Mouse (Mus musculus) myocyte (in vitro differentiated cells): ENCODE results near the gene Iqsec2.

Experiments
- CEBPB ChIP-seq: IDR thresholded peaks from 2 replicates; pipeline ENCODE4 v1.6.1; 2011; ENCODE audit warnings: mild to moderate bottlenecking, moderate library complexity; ENCODE audit not compliant: poor library complexity, insufficient read depth, severe bottlenecking
- MAX ChIP-seq: IDR thresholded peaks from one replicate; pipeline ENCODE4 v1.6.1; 2011; ENCODE audit warnings: low read depth, mild to moderate bottlenecking, control low read depth
- POLR2A ChIP-seq: IDR thresholded peaks from one replicate; pipeline ENCODE4 v1.6.1; 2011; ENCODE audit warnings: low read depth, mild to moderate bottlenecking, control low read depth, moderate library complexity; ENCODE audit not compliant: insufficient read length
- REST ChIP-seq: IDR thresholded peaks from one replicate; pipeline ENCODE4 v1.6.1; 2011; ENCODE audit warnings: mild to moderate bottlenecking, control low read depth, moderate library complexity; ENCODE audit not compliant: insufficient read depth, insufficient read length
- TCF12 ChIP-seq: IDR thresholded peaks from one replicate; pipeline ENCODE4 v1.6.1; 2011; ENCODE audit warnings: mild to moderate bottlenecking, control low read depth; ENCODE audit not compliant: poor library complexity, insufficient read depth, severe bottlenecking
- TCF3 ChIP-seq: IDR thresholded peaks from one replicate; pipeline ENCODE4 v1.6.1; 2011; ENCODE audit warnings: low read depth, control low read depth; ENCODE audit not compliant: insufficient read length

GRCm38 (mm10) chrX:152223313-152223712, 79.2 kb downstream of the Iqsec2 start:
- TF ChIP-seq REST (no peak), TCF3 (no peak), CEBPB (no peak), POLR2A (no peak), TCF12 (no peak), MAX (no peak)
